Mouse (Mus musculus) right cerebral cortex, adult 2 months (tissue): Measurements from ENCODE around the gene Cxcl10.
"Not testable (repeated sequence)": the region's sequence is repeated elsewhere in the genome, so short reads cannot be mapped to it uniquely, and the experiment has no call there.

Experiments used
- DNase-seq, 2 experiments: peaks; one replicate each; pipeline ENCODE4 v3.0.0; 2021 to 2022; ENCODE audit warnings: low spot score in 2 of 2

The Cxcl10 gene

DNA sequence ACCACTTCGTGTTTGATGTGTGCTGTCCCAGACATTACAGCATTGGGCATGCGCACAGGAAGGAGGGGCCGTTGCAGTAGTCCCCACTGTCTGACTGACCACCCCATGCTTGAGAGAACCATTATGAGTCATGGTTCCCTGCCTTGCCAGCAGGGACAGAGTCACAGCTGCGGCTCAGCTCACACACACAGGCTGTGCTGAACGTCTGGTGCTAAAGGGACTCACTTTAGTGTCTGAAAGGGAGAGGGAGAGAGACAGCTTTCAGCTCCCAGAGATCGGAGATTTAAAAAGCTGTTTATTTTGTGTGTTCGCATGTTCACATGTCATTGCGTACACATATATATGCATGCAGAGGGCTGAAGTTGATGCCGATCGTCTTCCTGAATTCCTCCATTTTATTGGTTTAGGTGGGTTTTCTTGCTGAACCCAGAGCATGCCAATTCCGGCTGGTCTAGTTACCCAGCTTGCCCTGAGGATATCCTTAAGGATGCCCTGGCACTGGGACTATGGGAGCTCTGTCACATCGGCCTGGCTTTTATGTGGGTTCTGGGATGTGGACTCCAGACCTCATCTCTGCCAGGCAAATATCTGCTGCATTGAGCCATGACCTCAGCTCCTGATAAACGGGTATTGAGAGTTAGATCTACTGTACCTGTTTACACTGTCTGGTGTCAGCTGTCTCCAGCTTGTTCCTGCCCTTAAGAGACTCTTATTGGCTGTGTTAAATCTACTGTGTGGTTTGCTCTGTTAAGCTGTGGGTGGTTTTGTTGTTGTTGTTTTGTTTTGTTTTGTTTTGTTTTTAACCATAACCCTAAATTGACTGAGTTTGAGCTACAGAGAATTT lies 20.7 kb upstream of the Cxcl10 start:
- DNase-seq, result peak; percentile 46

DNA sequence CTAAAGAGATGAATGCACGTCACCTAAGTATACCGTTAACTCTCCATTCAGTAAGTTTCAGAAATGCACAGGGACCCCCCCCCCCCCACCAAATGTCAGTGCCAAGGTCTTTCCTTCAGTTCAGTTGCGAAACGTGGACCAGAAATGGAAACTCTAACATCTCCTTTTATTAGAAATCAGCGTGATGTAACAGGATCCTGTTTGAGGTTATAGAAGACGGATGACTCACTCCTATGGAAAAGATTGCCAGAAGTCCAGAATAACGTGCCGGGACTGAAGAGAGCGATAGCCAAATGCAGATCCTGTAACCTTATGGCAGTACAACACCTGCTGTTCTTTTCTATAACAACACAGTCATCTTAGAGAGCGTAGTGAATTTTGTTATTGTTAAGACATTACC lies 19.7 kb upstream of the Cxcl10 start:
- no peak for DNase-seq

DNA sequence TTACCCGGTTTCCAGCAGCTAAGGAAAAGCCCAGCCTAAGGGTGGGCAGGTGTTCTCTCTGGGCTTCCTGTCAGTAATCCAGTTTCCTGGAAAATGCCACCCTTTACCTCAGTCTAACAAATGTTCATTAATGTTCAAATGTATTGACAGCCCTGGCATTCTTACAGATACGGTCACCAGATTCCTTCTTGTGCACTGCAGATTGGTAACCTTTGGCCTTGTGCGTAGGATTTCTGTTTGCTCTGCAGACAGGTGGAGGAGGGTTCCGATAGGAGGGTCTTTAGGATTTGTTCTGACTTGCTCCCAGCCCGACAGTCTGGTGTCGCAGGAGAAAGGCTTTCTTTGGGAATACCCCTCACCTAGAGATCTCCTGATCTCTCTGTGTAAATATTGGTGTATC lies 17.9 kb upstream of the Cxcl10 start:
- no peak for DNase-seq

DNA sequence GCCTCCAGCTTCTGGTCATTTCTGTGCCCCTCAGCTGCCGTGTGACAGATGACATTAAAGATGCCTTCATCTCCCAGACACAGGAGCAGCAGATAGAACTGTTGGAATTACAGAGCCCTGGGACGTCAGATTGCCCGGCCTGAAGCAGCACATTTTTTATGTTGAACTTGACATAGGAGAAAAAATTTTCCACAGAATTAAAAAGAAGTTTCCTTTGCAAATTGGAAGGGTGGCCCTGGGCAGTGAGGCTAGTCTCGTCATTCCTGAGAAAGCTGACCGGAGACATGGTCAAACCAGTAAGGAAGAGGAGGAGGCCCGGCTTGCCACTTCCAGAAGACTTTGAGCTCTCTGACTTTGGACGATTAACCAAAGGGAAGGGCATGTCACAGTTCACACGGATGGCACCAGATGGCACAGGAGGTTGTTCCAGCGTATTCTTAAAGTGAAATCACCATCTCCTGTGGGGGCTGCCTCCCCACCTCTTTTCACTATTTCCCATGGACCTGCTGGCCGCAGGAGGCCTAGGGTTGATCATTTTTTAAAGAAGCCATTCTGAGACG lies 16.5 kb upstream of the Cxcl10 start:
- no peak for DNase-seq

DNA sequence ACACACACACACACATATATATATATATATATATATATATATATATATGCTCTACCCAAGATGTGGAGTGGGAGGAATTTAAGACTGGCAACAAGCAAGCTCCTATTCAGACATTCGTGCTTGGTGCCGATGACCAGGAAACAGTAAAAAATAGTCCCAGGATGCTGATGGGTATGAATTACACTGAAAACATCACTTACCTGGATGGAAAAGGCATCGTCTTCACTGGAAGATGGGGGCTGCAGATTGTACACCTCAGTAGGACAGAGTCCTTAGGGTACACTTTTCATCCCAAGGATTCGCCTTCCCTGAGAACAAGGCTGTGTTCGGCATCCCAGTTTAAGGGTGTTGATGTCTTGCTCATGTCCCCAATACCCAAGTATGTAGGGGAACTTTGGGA lies 15.3 kb upstream of the Cxcl10 start:
- no peak for DNase-seq

DNA sequence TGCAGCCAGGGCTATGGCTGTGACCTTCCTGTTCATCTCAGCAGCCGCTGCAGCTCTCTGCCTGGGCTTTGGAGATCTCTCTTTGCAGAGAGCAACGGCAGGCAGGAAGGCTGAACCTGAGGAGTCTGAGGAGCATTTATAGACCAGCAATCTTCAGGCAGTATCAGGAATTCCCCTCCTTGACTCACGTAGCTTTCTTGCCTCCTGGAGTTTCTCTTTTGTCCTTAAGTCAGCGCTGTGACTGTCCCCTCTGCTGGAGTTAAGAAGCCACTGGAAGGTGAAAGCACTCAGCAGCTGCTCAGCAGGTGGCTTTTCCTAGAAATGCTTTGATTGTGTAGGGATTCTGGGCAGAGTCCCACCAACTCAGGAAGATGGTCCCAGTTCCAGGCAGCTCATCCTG lies 14.5 kb upstream of the Cxcl10 start:
- DNase-seq, result no peak

DNA sequence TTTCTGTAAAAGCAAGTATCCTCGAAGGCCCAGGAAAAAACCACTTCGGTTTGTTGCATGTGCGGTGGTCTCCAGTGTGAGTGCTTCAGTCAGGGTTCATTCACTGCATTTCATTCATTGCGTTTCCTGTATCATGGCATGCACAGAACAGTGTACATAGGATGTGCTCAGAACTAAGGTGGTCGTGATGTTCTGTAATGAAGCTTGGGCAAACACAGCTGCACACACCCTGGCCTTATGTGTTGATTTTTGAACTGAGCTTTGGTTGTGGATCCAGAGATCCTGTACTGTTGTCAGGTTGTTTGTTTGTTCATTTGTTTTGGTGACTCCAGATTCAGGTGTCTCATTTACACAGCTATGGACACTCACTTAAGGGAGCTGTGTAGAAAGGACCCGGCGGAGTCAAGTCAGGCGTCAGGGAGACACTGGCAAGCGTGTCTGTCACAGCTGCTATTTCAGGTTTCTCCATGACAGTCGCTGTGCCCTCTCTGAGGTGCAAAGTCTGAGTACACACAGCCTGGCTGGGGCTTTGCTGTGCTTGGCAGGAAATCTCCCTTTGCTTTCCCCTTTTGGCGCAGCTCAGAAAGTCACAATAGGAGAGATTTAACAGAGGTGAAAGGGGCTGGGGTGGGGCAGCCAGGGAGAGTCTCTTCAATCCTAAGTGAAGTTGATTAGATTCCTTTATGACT lies 10.2 kb upstream of the Cxcl10 start:
- no peak for DNase-seq

DNA sequence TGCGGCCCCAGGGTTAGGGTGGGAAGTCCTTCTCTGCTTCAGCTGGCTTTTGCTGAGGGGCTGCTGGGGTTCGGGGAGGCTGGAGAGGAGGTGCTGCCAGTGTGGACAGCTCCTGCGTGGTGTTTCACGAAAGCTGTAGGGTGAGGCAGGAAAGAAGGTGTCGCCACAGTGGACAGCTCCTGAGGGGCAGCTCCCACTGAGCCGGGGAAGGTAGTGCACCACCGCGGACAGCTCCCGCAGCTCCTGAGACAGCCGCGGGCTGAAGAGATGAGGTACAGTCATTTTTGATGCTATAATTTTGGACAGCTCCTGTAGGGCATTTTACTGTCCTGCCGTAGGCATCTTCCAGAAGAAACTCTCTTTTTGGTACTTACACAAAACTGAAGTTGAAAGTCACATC lies 9.3 kb upstream of the Cxcl10 start:
- no peak for DNase-seq

DNA sequence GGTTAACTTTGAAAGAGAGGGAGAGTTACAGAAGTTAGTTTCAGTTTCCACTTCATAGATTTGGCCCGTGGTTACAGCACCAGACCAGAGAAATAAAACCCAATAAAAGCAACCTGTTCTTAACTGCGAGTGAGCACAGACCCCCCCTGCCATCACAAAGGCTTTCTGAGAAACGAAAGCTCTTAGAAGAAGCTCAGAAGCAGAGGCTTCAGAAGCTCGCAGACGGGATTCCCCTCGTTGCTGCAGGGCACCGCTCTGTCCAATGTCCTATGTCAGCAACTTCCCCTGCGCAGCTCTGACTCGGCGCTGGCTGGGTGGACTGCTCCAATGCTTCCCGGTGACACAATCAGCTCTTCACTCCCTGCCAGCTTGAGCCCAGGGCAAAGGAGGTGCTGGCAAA lies 4.8 kb upstream of the Cxcl10 start:
- no peak for DNase-seq

DNA sequence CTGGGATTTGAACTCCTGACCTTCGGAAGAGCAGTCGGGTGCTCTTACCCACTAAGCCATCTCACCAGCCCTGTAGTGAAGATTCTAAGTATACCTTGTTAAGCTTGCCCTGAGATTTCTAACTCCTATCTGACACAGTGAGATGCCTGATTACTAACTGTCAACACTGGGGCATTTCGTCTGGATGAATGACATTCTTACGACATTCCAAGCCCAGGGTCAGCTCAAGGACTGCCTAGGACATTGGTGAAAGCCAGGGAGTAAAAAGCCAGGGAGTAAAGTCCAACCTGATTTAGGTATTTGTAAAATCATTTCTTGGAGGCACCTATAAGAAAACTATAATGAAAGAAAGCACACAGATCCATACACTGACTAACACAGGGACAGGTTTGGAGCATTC lies 4.0 kb upstream of the Cxcl10 start:
- not testable (repeated sequence) for DNase-seq

DNA sequence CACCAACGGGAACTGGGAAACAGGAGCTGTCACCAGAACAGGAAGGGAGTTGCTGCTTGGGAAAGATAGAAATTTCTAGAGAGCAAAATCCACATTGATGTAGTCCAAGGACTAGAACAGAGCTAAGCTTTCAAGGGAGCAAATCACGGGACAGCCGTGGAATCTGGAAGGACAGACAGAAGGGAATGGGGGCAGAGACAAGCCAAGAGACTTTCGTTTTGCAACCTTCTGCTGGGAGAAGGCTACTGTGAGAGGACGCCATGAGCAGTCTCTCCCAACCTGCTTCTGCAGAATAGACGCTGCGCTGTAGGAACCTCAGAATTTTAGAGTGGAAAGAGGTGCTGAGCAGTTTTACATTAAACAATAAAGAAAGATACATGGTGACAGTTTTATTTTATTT lies 1.0 kb upstream of the Cxcl10 start:
- DNase-seq, result no peak

DNA sequence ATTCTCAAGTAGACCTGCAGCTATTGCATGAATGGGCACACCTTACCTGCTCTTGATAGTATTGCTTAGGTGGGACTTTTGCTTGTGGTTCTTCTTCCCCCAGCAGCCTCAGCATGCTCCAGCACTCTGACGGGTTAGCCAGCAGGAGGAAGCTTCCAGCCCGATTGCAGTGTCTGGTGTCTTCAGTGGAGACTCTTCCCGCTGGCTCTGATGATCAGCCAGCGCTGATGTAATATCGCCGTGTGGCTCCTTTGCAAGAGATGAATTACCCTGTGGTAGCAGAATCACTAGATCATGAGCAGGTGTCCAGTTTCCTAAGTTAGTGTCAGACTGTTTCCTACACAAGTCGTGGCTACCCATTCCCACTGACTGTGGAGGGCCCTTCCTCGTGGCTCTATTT lies 3.7 kb downstream of the Cxcl10 start:
- no peak for DNase-seq

DNA sequence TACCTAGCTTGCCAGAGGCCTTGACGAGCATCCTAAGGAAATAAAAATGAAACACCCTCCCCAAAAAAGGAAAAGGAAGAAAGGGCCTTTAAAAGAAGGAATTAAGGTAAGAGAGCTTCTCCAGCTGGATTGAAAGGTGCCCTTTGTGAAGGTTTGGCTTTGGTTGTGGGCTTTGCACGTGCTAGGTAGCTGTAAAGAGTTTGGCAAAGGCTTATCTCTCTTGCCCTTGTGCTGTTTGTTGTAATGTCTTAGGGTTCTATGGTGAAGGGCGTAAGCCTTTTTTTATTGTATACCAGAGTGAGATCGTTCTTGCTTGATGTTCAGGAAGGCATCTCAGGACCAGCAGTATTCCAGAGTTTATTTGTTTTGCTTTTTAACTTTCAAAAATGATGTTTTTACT lies 8.1 kb downstream of the Cxcl10 start:
- DNase-seq, result no peak

DNA sequence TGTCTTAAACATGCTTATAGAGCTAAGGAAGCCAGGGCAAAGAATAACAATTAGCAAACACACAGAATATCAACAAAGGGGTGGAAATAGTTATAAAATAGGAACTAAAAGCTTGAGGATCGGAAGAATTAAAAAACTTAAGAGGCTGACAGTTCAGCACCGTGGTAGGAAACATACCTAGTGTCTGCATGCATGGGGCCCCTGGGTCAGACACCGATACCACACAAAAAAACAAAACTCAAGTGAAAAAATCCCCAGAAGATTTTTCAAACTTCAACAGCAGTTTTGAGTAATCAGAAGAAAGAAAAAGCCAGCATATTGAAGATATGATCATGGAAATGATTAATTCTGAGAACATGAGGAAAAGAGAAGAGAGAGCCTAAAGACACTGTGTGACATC lies 11.9 kb downstream of the Cxcl10 start:
- DNase-seq, result no peak

DNA sequence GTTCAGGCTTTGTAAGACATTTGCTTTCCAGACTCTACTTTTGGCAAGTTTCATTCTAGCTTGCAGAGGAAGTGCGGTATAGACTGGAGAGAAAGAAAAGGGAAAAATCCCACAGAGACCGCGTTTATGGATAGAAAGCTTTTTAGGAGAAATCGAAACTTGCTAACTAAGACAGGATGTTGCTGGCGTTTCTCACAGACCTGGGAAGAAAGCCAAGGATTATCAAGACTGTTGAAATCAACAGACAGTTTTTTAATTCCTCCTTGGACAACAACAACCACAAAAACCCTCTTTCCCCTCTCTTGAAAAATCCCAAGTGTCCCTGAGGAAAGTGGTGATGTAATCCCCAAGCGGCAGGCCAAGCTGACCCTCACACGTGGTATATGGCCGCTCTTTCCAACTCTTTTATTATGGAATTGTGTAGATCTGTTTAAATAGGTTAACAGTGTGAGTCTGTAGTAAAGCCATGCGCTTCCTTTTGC lies 16.3 kb downstream of the Cxcl10 start:
- DNase-seq, result peak; percentile 4 to 21

DNA sequence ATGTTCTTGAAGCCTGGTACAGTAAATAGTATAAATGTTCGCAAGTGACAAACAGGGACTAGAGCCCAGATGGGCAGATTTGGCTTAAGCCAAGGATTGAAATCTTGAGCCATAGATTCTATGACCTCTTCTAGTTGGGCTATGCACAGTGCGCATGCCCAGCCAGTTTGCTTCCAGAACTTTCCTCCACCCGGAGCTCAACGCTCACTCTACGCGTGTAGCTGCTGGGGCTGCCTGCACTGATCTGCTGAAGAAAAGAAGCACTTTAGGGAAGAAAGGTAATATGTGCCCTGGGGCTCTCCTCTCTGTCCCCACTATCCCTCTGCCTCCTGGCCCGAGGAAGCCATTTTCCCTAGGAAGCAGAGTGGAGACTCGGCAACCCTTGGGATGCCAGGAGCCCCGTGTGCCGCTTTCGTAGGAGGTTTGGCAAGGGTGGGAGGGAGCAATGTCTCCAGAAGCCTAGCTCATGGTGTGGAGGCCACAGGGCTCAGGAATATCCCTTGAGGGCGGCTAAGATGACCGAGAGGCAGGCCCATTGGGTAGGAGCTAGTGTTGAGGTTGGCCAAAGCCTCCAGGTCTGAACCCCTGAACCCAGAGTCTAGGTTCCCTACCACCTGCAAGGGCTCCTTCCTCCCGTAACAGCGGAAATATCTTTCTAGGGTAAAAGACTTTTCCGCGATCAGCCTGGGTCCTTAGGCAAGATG lies 16.9 kb downstream of the Cxcl10 start, which contains the start of gene Art3:
Art3 (plus strand) TSS at position 193 of the 704 bp plus-strand sequence.
- DNase-seq, result no peak

DNA sequence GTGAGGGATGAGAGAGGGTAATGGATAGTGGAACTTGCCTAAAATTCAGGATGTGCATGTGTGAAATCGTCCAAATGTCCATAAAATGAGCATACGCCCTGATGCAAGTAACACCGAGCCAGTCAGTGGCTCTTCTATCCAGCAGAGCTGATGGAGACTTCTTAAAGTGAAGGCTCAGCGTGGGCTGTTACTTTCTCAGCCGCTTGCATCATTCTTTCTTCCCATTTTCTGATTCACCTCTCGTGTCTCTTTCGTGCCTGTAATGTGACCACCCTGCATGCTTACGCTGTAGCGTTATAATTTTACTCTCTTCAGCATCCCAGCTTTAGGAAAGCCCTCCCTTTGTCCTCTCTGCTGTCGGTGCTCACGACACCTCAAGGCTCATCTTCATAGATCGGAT lies 17.6 kb downstream of the Cxcl10 start:
- no peak for DNase-seq

DNA sequence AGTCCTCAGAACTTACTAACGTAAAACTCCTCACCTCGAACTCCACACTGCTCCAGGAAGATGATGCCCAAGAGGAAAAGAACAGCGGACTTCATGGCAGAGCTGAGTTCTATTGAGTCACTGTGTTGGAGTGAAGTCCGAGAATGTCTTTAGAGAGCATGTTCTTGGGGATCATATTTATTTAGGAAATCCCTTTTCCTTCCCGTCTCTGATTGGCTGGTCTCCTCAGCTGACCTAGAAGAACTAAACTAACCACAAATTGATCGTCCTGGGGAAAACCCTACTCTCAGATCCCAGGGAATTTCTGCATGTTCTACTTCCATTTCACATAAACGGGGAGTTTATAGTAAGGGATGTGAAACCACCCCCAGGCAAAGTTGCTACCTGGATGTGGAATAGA lies 20.8 kb downstream of the Cxcl10 start, which contains the start of gene Cxcl9:
Cxcl9 (minus strand) TSS at position 151 of the 400 bp plus-strand sequence.
- DNase-seq, result no peak

DNA sequence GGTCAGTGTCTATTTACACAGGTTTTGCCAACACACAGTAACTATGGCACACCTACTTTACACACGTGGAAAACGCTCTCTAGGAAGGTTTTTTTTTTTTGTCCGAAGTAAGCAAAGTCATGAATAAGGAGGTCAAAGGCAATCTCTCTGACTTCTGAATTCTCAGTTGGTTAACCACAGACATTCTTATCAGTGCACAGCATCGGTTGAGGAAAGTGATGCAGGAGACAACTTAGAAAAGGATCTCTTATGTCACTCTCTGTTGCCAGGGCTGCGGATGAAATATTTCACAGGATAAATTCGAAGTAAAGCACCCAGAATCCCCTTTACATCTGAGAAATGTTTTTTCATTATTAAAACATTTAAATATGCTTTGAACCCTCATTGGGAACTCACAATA lies 21.3 kb downstream of the Cxcl10 start:
- no peak for DNase-seq

DNA sequence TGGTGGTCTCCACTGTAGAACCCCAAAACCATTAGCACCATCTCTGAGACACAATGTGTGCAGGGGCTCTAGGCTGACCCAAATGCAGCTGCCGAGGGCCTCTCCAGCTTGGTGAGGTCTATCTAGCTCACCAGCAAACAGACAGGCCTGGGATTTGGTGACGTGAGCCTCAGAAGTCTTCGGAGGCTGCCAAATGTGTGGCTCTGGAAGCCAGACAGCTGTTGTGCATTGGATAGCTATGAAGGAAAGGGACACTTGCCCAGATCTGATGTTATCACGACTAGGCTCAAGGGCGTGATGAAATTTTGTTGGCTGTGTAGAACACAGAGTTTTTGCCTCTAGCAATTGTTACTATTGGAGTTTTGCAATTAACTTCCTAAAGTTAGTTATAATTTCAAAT lies 25.4 kb downstream of the Cxcl10 start:
- no peak for DNase-seq

DNA sequence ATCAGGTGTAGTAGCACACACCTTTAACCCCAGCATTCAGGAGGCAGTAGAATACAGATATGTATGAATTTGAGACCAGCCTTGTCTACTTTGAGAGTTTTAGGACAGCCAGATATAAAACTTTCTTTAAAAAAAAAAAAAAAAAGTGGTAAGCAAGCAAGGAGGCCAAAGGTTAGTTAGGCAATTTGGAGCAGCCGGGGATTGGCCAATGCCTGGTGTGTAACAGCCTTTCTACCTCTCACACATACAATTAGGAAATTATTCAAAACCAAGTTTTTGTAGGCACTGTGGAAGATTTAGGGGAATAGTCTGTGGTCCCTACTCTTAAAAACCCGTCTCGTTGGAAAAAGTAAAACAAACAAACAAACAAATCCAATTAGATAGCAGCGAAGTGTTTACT lies 26.1 kb downstream of the Cxcl10 start:
- no peak for DNase-seq
